Mouse (Mus musculus) frontal cortex, postnatal 10 days (tissue): Measurements from ENCODE around the gene Gpr146.

Experiments used
- DNase-seq, 2 experiments: peaks; one replicate each; pipeline ENCODE4 v3.0.0; 2022; ENCODE audit warnings: low spot score in 2 of 2, mixed read lengths in 1 of 2

Gene Gpr146

GRCm38 (mm10) chr5:139429818-139430341 is 52.4 kb downstream of the Gpr146 start:
- DNase-seq, result no peak

- DNase-seq, result no peak
Observed at GRCm38 (mm10) chr5:139432333-139432732, 54.8 kb downstream of the Gpr146 start.

- DNase-seq, result no peak
Observed at GRCm38 (mm10) chr5:139432747-139433508, 55.4 kb downstream of the Gpr146 start.

GRCm38 (mm10) chr5:139433842-139434568 is 56.5 kb downstream of the Gpr146 start:
- no peak for DNase-seq

GRCm38 (mm10) chr5:139434940-139435339 is 57.4 kb downstream of the Gpr146 start:
- peak; percentile 71 to 84 for DNase-seq

GRCm38 (mm10) chr5:139437769-139438168 is 60.3 kb downstream of the Gpr146 start:
- no peak for DNase-seq

GRCm38 (mm10) chr5:139438440-139438839 is 60.9 kb downstream of the Gpr146 start:
- no peak for DNase-seq

- DNase-seq, result no peak
Observed at GRCm38 (mm10) chr5:139440451-139440850, 63.0 kb downstream of the Gpr146 start.

GRCm38 (mm10) chr5:139440926-139441725 is 63.6 kb downstream of the Gpr146 start:
- no peak for DNase-seq

GRCm38 (mm10) chr5:139441726-139442018 is 64.2 kb downstream of the Gpr146 start:
- no peak for DNase-seq

- no peak for DNase-seq
Observed at GRCm38 (mm10) chr5:139442428-139442827, 64.9 kb downstream of the Gpr146 start.

GRCm38 (mm10) chr5:139442962-139443361 is 65.5 kb downstream of the Gpr146 start:
- no peak for DNase-seq

GRCm38 (mm10) chr5:139445258-139445657 is 67.8 kb downstream of the Gpr146 start:
- no peak for DNase-seq
